Mouse (Mus musculus) testis, adult 2 months (tissue): ENCODE results near the gene Pik3ip1. TPM values are rescaled to one million over a fixed set of nuclear protein-coding genes. Genes with fewer than 3 reads are reported as not detected.

Source experiments
- H3K27ac ChIP-seq: fragments of 200-500 bp; 2 replicates; pipeline ENCODE4 v1.5.1; 2012; ENCODE audit warnings: low read depth, low read length; ENCODE audit not compliant: control insufficient read depth, insufficient read depth
- H3K27me3 ChIP-seq: fragments of 200-500 bp; 2 replicates; pipeline ENCODE4 v1.6.1; 2012; ENCODE audit warnings: mild to moderate bottlenecking, low read length, moderate library complexity; ENCODE audit not compliant: control insufficient read depth, insufficient read depth
- H3K36me3 ChIP-seq: fragments of 200-500 bp; 2 replicates; pipeline ENCODE4 v1.6.1; 2012; ENCODE audit warnings: mild to moderate bottlenecking, low read length; ENCODE audit not compliant: control insufficient read depth, insufficient read depth
- H3K4me1 ChIP-seq: fragments of 200-500 bp; 2 replicates; pipeline ENCODE4 v1.6.1; 2012; ENCODE audit warnings: low read length; ENCODE audit not compliant: control insufficient read depth, insufficient read depth
- H3K4me3 ChIP-seq: fragments of 200-500 bp; 2 replicates; pipeline ENCODE4 v1.5.1; 2012; ENCODE audit warnings: low read depth, mild to moderate bottlenecking, low read length, moderate library complexity, mixed read lengths; ENCODE audit not compliant: control insufficient read depth
- CTCF ChIP-seq: fragments of 200-500 bp; IDR thresholded peaks from 2 replicates; pipeline ENCODE4 v1.5.1; 2012; ENCODE audit warnings: low read depth, mild to moderate bottlenecking, inconsistent platforms, low read length, moderate library complexity; ENCODE audit not compliant: control insufficient read depth, insufficient read depth, insufficient replicate concordance
- POLR2A ChIP-seq: fragments of 200-500 bp; IDR thresholded peaks from 2 replicates; pipeline ENCODE4 v1.6.1; 2012; ENCODE audit warnings: low read depth, mild to moderate bottlenecking, inconsistent platforms, low read length, moderate library complexity; ENCODE audit not compliant: control insufficient read depth
- polyA plus RNA-seq: library from polyadenylated mRNA; depleted of rRNA; stranded (reverse); fragments of >200 nt; gene quantifications from 2 replicates; pipeline ENCODE4 v1.2.3, GENCODE M21; 2012

Gene Pik3ip1
- polyA plus RNA-seq, 1 experiment = 146 TPM

- H3K4me3 ChIP-seq = no peak overlapping the region
- no peaks in the 10 kb centered on the region for H3K27me3 ChIP-seq
- no peak overlapping the region for H3K27ac ChIP-seq
- 0 out of 2 replicates have a peak, but pooled peaks cover 2% of the 10 kb centered on the region for H3K4me1 ChIP-seq
- no peaks in the 10 kb centered on the region for H3K36me3 ChIP-seq
- TF ChIP-seq CTCF = no peak
- TF ChIP-seq POLR2A = no peak
Measured at GRCm38 (mm10) chr11:3349343-3349695, 19.1 kb downstream of the Pik3ip1 start.

GRCm38 (mm10) chr11:3352131-3352530 lies 21.9 kb downstream of the Pik3ip1 start:
- no peak overlapping the region for H3K4me3 ChIP-seq
- no peaks in the 10 kb centered on the region for H3K27me3 ChIP-seq
- H3K36me3 ChIP-seq = no peaks in the 10 kb centered on the region
- 0 out of 2 replicates have a peak, but pooled peaks cover 2% of the 10 kb centered on the region for H3K4me1 ChIP-seq
- TF ChIP-seq POLR2A (no peak), CTCF (no peak)
- no peak overlapping the region for H3K27ac ChIP-seq

DNA sequence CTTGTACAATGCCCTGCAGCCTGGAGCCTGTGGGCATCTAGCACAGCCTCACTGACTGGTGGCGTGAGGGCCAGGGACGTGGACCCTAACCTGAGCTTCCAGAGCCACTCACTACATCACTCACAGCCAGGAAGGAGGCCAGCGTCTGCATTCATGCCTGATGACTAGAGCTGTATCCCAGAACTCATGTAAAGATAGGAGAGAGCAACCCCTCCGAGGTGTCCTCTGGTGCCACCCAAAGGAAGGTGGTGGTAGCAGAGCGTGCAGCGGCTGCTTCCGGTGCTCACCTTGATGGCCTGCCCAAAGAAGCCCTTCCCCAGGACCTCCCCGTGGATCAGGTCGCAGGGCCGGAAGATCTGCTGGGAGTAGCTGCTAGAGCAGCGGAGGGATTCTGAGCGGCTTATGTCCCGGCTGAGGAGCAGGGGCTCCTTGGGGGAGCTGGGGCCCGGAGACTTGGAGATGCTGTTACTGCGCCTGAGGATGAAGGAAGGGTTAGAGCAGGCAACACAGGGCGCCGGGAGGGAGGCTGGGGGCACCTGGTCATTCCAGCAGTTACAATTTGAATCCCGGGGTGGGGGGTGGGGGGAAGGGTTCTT lies 22.9 kb downstream of the Pik3ip1 start:
- Histone ChIP-seq H3K4me1 (0 out of 2 replicates have a peak, but pooled peaks cover 2% of the 10 kb centered on the region), H3K36me3 (no peaks in the 10 kb centered on the region)

GRCm38 (mm10) chr11:3362854-3363253 lies 32.7 kb downstream of the Pik3ip1 start:
- H3K36me3 ChIP-seq = no peaks in the 10 kb centered on the region
- TF ChIP-seq CTCF = no peak
- TF ChIP-seq POLR2A = no peak

More for the DNA sequence above, 22.9 kb downstream of the Pik3ip1 start:
- TF ChIP-seq POLR2A = no peak
- TF ChIP-seq CTCF = no peak
- Histone ChIP-seq H3K27me3 (no peaks in the 10 kb centered on the region), H3K4me3 (no peak overlapping the region), H3K27ac (no peak overlapping the region)

GRCm38 (mm10) chr11:3366411-3366810 lies 36.2 kb downstream of the Pik3ip1 start:
- H3K27ac ChIP-seq = no peak overlapping the region
- no peaks in the 10 kb centered on the region for H3K36me3 ChIP-seq
- no peaks in the 10 kb centered on the region for H3K27me3 ChIP-seq
- peaks cover 15% of the 10 kb centered on the region for H3K4me1 ChIP-seq
- no peak for TF ChIP-seq POLR2A
- TF ChIP-seq CTCF = no peak
- no peak overlapping the region for H3K4me3 ChIP-seq

More at GRCm38 (mm10) chr11:3362854-3363253, 32.7 kb downstream of the Pik3ip1 start:
- Histone ChIP-seq H3K4me1 (no peaks in the 10 kb centered on the region), H3K27ac (no peak overlapping the region), H3K4me3 (no peak overlapping the region), H3K27me3 (no peaks in the 10 kb centered on the region)

- no peak overlapping the region for H3K27ac ChIP-seq
- no peak overlapping the region for H3K4me3 ChIP-seq
- peaks cover 15% of the 10 kb centered on the region for H3K4me1 ChIP-seq
Measured at GRCm38 (mm10) chr11:3368983-3369382, 38.8 kb downstream of the Pik3ip1 start.

DNA sequence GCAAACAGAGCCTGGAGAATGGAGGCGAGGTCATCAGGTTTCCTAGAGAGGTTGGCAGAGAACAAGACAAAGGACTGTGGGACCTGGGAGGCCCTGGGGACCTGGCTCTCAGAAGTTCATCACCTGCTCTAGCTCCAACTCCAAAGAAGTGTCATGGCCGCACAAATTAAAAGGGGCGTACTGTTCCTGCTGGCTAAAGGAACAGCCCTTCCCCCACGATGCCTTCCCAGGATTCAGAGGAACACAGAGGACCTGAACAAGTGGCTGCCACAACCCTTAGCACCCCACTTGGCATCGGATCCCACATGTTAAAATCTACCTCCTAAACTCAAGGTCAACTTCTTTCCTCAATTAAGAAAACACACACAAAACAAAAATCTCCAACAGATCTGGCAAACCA lies 39.2 kb downstream of the Pik3ip1 start:
- TF ChIP-seq POLR2A = no peak
- TF ChIP-seq CTCF = no peak
- Histone ChIP-seq H3K27me3 (no peaks in the 10 kb centered on the region), H3K36me3 (no peaks in the 10 kb centered on the region), H3K4me1 (peaks cover 15% of the 10 kb centered on the region), H3K27ac (no peak overlapping the region), H3K4me3 (no peak overlapping the region)

More at GRCm38 (mm10) chr11:3368983-3369382, 38.8 kb downstream of the Pik3ip1 start:
- Histone ChIP-seq H3K27me3 (no peaks in the 10 kb centered on the region), H3K36me3 (no peaks in the 10 kb centered on the region)
- no peak for TF ChIP-seq CTCF
- TF ChIP-seq POLR2A = no peak
